Mouse (Mus musculus) lung, embryonic 15.5 days (tissue): ENCODE data around the gene Tnnt3. TPM values are rescaled to one million over a fixed set of nuclear protein-coding genes. Genes with fewer than 3 reads are reported as not detected.

Experiments used
- ATAC-seq: fragments of 200-750 bp; cut with Nextera tagmentation; 2 replicates; pipeline ENCODE4 v1.8.0; 2017; ENCODE audit warnings: moderate number of reproducible peaks, borderline replicate concordance; ENCODE audit not compliant: low FRiP score, low TSS enrichment; ENCODE audit errors: extremely low read depth
- H3K27ac ChIP-seq: fragments of 300-500 bp; sonication (generic); 2 replicates; pipeline ENCODE4 v1.5.1; 2015; ENCODE audit warnings: moderate library complexity, mild to moderate bottlenecking, inconsistent platforms
- H3K27me3 ChIP-seq: fragments of 300-500 bp; sonication (generic); 2 replicates; pipeline ENCODE4 v1.6.1; 2015; ENCODE audit warnings: inconsistent platforms
- H3K36me3 ChIP-seq: fragments of 300-500 bp; sonication (generic); 2 replicates; pipeline ENCODE4 v1.6.1; 2015; ENCODE audit warnings: inconsistent platforms
- H3K4me1 ChIP-seq: fragments of 300-500 bp; sonication (generic); 2 replicates; pipeline ENCODE4 v1.6.1; 2015; ENCODE audit warnings: inconsistent platforms
- H3K4me2 ChIP-seq: fragments of 300-500 bp; sonication (generic); 2 replicates; pipeline ENCODE4 v1.6.1; 2015; ENCODE audit warnings: inconsistent platforms, mild to moderate bottlenecking, moderate library complexity
- H3K4me3 ChIP-seq: fragments of 300-500 bp; sonication (generic); 2 replicates; pipeline ENCODE4 v1.5.1; 2015; ENCODE audit warnings: mild to moderate bottlenecking, inconsistent platforms
- H3K9ac ChIP-seq: fragments of 300-500 bp; sonication (generic); 2 replicates; pipeline ENCODE4 v1.6.1; 2015; ENCODE audit warnings: inconsistent platforms
- H3K9me3 ChIP-seq: fragments of 300-500 bp; sonication (generic); 2 replicates; pipeline ENCODE4 v1.6.1; 2016; ENCODE audit warnings: inconsistent platforms
- WGBS: fragments of 180-500 bp; shearing (Covaris S2); methylation state at CpG from one replicate; pipeline ENCODE4 v1.1.7; 2015; 5-methylcytosine and 5-hydroxymethylcytosine counted together
- polyA plus RNA-seq: library from polyadenylated mRNA; unstranded; fragments of >200 nt; fragmentation: Nextera tagmentation; extraction: Ambion mirVana; gene quantifications from 2 replicates; pipeline ENCODE4 v1.2.1, GENCODE M21; 2015

Gene Tnnt3
- polyA plus RNA-seq, 1 experiment from 2014 or later, result 2.5 TPM

DNA sequence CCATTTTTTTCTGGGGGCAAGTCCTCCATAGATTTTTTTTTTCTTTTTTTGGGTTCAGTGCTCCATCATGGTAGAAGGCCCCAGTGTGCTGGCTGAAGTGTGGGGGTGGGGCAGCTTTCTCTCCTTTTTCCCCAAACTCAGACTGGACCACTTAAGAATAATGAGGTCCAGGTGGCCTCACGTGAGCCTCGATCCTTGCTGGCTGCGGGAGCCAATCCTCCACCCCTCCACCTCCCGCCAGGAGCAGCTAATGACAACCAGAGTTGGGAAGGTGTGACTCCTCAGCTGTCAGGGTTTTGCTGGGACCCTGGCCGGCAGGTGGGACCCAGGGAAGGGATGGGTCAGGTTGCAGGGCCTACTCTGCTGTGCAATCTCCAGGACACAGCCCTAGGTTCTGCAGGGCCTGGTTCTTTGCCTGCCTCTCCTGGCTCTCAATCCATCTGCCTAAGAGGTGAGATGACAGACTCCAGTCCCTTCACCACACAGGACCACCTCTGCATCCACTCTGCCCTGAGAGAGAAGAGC, 61.1 kb downstream of the Tnnt3 start:
- H3K9ac ChIP-seq, result no peak overlapping the region
- no peaks in the 10 kb centered on the region for H3K27me3 ChIP-seq
- WGBS, result 41% methylated on average over 5 of the region's 5 CpGs
- no peaks in the 10 kb centered on the region for H3K9me3 ChIP-seq
- no peak for ATAC-seq
- H3K36me3 ChIP-seq, result no peaks in the 10 kb centered on the region
- H3K4me1 ChIP-seq, result peaks cover 49% of the 10 kb centered on the region
- no peak overlapping the region for H3K27ac ChIP-seq
- no peak overlapping the region for H3K4me3 ChIP-seq
- no peak overlapping the region for H3K4me2 ChIP-seq

DNA sequence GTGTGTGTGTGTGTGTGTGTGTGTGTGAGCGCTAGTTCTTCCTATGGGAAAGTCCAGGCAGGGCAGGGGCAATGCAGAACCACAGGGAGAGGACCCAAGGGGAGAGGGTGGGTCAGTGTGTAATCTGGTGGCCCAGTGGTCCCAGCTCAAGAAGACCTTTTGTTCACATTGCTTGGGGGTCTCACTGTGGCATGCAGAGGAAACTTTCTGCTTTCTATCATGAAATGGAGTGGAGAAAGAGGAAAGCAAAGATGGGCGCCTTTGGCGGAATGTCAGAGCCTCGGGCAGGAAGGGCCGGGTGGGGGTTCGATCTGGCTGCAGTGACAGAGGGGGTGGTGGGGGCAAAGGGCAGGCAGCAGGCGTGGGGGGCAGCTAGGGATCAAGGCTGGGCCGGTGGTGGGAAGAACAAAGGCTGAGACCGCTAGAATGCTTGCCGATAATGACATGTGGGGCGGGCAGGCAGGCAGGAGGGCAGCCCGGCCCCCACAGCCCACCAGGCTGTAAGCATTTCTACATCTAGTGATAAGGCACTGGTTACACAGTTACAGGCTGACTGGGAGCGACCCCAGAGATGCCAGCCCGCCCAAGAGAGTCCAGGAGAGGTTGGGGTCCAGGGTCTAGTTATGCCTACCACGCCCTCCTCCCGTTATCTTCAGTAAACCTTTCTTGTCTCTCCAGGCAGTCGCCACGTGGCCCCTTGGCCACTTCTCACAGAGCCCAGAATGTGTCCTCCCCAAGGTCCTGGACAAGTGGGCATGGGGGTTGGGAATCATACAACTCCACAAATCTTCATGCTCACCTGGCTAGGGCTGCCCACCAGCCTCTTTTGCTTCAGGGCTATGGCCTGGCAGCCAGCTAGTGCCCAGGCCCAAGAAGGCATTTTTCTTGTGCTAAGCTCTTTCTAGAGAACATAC, 62.6 kb downstream of the Tnnt3 start:
- no peaks in the 10 kb centered on the region for H3K9me3 ChIP-seq
- no peak overlapping the region for H3K4me2 ChIP-seq
- H3K4me3 ChIP-seq, result no peak overlapping the region
- WGBS, result 28% methylated on average over 18 of the region's 18 CpGs
- H3K9ac ChIP-seq, result no peak overlapping the region
- peak overlapping the region; percentile 68 for H3K27ac ChIP-seq
- H3K4me1 ChIP-seq, result peaks cover 49% of the 10 kb centered on the region
- H3K27me3 ChIP-seq, result no peaks in the 10 kb centered on the region
- no peaks in the 10 kb centered on the region for H3K36me3 ChIP-seq
- ATAC-seq, result peak; percentile 27; the same call in 1 of the 2 replicates

DNA sequence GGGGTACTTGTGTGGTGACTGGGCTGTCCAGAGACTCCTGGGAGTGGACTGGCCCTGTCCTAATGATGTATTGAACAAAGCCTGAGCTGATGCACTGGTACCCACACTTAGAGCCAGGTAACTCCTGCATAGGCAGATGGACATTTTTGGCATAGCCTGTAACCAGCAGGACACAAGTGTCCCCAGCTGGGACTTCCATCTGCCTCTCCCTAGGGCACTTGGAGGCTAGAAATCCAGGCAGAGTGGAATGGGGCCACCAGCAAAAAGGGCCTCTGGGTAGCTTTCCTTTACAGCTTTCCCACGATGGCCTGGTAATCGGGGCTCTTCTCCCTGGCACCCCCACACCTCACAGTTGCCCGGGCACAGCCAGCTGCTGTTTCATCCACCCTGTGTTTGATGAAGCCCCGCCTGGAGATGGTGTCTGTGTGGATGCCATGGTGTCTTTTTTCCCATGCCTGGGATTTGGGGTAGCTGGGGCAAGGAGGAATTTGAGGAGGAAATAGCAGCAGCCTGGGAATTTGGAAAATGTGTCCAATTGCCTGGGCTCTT, 63.3 kb downstream of the Tnnt3 start:
- Histone ChIP-seq H3K9me3 (no peaks in the 10 kb centered on the region), H3K4me3 (no peak overlapping the region), H3K36me3 (no peaks in the 10 kb centered on the region), H3K27ac (peak overlapping the region; percentile 68), H3K4me2 (no peak overlapping the region), H3K4me1 (peaks cover 49% of the 10 kb centered on the region), H3K27me3 (no peaks in the 10 kb centered on the region), H3K9ac (no peak overlapping the region)
- no peak for ATAC-seq
- WGBS, result 60% methylated on average over 4 of the region's 4 CpGs

DNA sequence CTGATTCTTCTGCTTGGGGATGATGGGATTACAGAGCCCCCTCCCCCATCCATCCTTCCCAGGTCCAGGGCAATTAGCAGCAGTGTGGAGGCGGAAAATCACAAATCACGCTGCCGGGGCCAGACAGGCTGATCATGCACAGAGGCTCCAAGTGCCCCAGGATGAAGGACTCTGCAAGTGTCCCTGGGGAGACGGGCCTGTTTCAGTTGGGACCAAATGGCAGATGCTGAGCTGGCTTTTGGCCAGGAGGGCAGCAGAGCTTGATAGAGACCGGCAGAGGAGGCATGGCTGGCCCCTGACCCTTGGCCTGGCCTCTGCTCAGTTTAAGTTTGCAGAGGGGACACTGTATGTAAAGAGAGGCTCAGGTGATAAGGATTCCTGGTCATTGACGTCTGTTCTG, 64.5 kb downstream of the Tnnt3 start:
- H3K9me3 ChIP-seq, result no peaks in the 10 kb centered on the region
- H3K4me2 ChIP-seq, result no peak overlapping the region
- peaks cover 49% of the 10 kb centered on the region for H3K4me1 ChIP-seq
- no peaks in the 10 kb centered on the region for H3K27me3 ChIP-seq
- no peaks in the 10 kb centered on the region for H3K36me3 ChIP-seq
- no peak overlapping the region for H3K4me3 ChIP-seq
- H3K27ac ChIP-seq, result no peak overlapping the region
- no peak for ATAC-seq
- H3K9ac ChIP-seq, result no peak overlapping the region
- 52% methylated on average over 6 of the region's 6 CpGs for WGBS

DNA sequence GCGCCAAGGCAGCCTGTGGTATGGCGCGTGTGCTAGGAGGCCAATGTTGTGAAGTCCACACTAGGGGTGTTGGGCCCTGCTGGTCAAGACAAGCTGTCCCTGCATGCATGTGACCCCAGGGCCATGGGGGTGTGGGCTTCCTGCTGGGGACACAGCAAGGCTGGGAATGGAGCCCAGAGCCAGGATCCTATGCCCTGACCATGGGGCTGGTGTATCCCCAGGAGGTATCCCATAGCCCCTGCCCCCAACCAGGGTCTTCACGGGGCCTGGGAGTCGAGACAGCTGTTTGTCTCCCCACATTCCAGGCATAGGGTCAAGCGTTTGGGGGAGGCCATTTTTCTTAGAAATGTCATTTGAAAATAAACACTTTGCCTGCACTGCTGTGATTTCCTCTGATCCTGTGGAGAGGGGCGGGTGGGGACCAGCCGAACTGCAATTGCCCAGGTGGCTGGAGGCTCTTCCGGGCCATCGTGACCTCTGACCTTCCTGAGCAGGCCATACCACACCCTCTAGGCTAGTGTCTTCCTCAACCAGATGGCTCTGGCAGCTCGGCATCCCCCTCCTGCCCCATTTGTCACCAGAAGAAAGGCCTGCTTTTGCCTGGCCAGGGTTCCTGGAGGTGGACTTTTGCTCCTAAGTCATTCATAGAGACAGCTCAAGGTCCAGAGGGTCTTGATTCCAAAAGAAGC, 66.5 kb downstream of the Tnnt3 start:
- no peaks in the 10 kb centered on the region for H3K9me3 ChIP-seq
- H3K4me1 ChIP-seq, result peaks cover 67% of the 10 kb centered on the region
- H3K36me3 ChIP-seq, result no peaks in the 10 kb centered on the region
- 31% methylated on average over 11 of the region's 11 CpGs for WGBS
- H3K27ac ChIP-seq, result peak overlapping the region; percentile 38
- no peak overlapping the region for H3K9ac ChIP-seq
- no peak overlapping the region for H3K4me2 ChIP-seq
- ATAC-seq, result peak; percentile 6; the same call in 1 of the 2 replicates
- no peaks in the 10 kb centered on the region for H3K27me3 ChIP-seq
- H3K4me3 ChIP-seq, result no peak overlapping the region

Other genes starting within 250 kb of the Tnnt3 start
- gene Gm2431, start 240.5 kb upstream of the Tnnt3 start, polyA plus RNA-seq, result not detected in 2 replicates
- gene Gm4559, start 224.5 kb upstream of the Tnnt3 start, polyA plus RNA-seq, result not detected in 2 replicates
- gene Krtap5-1, start 201.7 kb upstream of the Tnnt3 start, polyA plus RNA-seq, result not detected in 2 replicates
- not detected in 2 replicates for gene Krtap5-4, start 195.3 kb upstream of the Tnnt3 start, polyA plus RNA-seq
- gene Ifitm10, start 125.1 kb upstream of the Tnnt3 start, polyA plus RNA-seq, result 5.4 and 5.7 TPM in 2 replicates
- gene Gm49369, start 116.2 kb upstream of the Tnnt3 start, polyA plus RNA-seq, result 0.39 and 0.72 TPM in 2 replicates
- gene Ctsd, start 110.8 kb upstream of the Tnnt3 start, polyA plus RNA-seq, result 272 and 299 TPM in 2 replicates
- gene Syt8, start 64.0 kb upstream of the Tnnt3 start, polyA plus RNA-seq, result 0.34 and 0.87 TPM in 2 replicates
- gene Tnni2, start 57.0 kb upstream of the Tnnt3 start, polyA plus RNA-seq, result 2.4 and 7.4 TPM in 2 replicates
- 125 and 130 TPM in 2 replicates for gene Lsp1, start 38.0 kb upstream of the Tnnt3 start, polyA plus RNA-seq
- 22.8 and 28.3 TPM in 2 replicates for gene Mrpl23, start 33.9 kb downstream of the Tnnt3 start, polyA plus RNA-seq
- gene Igf2, start 168.0 kb downstream of the Tnnt3 start, polyA plus RNA-seq, result 536 and 550 TPM in 2 replicates
- 0.06 and 0.08 TPM in 2 replicates for gene Gm49394, start 171.1 kb downstream of the Tnnt3 start, polyA plus RNA-seq
- gene Ins2, start 244.5 kb downstream of the Tnnt3 start, polyA plus RNA-seq, result not detected in 2 replicates